Mouse (Mus musculus) heart, postnatal 4 days (tissue): ENCODE data around the gene Apela. TPM values are rescaled to one million over a fixed set of nuclear protein-coding genes. Genes with fewer than 3 reads are reported as not detected.
A peak's percentile ranks its signal among the peaks of the same experiment; 100 is the strongest.

ENCODE experiments used
- DNase-seq: peaks from one replicate; pipeline ENCODE4 v3.0.0; 2021
- total RNA-seq, 2 experiments: library from RNA; stranded (reverse); gene quantifications; 2 replicates each; pipeline ENCODE4 v1.2.3; 2021

Apela gene
- total RNA-seq = 1 to 10 TPM; 1.5 to 1.7 TPM

DNA sequence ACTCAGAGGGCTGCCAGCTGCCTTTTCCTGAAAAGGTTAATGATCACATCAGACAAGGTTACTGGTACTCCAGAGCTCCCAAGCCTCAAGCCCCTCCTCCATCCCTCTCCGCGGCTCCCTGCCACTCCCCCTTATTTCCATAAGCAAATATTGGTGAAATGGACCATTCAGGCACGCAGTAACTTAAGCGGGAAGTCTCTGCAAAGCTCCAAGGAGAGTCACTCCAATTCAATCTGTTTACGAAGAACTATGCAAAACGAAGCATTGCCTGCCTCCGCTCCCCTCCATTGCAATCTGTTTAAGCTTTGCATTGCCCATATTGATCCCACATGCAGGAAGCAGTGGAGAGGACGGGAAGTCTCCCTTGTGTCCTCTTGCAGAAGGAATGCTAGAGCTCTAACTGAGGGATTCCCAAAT is at the start of gene Apela:
TSS of gene Apela (minus strand) at position 220 of the 417 bp plus-strand sequence.
- peak; percentile 5 for DNase-seq

DNA sequence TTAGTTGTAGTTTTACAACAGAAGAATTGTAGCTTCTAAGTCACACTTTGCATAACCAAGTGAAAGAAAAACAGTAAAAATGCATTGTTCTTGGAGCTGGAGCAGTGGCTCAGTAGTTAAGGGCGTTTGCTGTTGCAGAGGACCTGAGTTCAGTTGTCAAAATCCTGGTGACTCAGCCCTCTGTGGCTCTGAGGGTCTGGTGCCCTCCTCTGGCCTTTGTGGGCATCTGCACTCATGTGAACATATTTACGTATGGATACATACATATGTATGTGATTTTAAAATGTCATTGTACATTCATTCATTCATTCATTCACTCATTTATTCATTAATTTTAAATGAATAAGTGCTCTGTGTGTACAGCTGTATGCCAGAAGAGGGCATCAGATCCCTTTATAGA is 48.5 kb upstream of the Apela start:
- no peak for DNase-seq

DNA sequence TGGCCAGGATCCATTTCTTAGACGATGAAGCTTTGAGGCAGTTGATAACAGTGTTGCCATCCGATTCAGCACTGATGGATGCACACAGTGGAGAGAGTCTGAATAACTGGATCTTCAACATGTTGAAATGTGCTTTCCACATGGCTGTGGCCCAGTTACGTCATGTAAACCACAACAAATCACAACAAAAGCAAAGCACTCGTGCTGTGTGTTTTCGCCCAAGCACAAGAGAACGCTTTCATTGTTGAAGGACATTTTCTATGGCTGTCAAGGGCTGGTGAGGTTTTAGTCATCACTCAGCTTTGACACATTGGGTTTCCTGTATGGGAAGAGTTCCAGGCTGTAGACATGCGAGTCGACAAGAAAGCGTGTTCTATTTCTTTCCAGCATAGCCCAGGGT is 43.6 kb upstream of the Apela start:
- no peak for DNase-seq

DNA sequence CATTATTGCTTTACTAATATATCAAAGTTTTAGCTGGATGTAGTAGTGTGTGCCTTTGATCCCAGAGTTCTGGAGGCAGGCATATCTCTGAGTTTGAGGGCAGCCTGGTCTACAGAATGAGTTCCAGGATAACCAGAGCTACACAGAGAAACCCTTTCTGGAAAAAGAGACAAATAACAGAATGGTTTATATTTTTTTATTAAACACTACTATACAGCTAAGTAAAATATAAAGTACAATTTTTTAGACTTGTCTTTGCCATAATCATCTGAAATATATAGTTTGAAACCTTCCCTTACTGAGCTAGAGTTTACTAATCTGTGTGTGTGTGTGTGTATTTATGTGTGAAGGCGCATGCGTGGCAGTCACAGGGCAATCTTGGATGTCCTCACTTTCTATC is 37.6 kb upstream of the Apela start, which contains the start of gene Gm10663:
TSS of gene Gm10663 (plus strand) at position 301 of the 400 bp plus-strand sequence.
- DNase-seq = no peak

DNA sequence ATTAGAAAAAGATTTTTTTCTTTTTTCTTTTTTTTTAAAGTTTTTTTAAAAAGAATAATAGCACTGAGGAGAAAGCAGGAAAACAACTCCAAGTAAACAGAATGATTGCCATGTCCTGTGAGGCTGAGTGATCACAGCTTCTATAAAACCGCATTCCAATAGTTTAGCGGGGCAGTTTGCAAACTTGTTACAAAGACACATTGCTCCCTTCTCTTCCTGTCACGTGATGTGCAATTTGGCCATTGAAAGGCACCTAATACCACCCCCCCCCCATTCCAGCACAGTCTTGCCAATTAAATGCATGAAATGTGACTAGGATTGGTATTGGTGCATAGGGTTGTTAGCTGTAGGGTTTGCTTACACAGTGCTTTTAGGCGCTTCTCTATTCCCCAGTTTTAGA is 33.9 kb upstream of the Apela start:
- DNase-seq = no peak

DNA sequence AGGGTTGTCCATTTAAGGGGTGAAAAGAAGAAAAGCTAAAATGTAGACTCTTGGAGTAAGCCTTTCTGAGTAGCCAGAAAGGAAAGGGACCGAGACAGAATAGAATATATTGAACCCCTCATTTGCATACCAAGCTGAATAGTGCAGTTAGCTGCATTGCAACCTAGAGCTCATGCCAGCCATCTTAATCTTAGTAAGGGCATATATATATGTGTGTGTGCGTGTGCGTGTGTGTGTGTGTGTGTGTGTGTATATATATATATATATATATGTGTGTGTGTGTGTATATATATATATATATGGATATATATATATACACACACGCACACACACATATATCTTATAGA is 31.3 kb upstream of the Apela start:
- no peak for DNase-seq

DNA sequence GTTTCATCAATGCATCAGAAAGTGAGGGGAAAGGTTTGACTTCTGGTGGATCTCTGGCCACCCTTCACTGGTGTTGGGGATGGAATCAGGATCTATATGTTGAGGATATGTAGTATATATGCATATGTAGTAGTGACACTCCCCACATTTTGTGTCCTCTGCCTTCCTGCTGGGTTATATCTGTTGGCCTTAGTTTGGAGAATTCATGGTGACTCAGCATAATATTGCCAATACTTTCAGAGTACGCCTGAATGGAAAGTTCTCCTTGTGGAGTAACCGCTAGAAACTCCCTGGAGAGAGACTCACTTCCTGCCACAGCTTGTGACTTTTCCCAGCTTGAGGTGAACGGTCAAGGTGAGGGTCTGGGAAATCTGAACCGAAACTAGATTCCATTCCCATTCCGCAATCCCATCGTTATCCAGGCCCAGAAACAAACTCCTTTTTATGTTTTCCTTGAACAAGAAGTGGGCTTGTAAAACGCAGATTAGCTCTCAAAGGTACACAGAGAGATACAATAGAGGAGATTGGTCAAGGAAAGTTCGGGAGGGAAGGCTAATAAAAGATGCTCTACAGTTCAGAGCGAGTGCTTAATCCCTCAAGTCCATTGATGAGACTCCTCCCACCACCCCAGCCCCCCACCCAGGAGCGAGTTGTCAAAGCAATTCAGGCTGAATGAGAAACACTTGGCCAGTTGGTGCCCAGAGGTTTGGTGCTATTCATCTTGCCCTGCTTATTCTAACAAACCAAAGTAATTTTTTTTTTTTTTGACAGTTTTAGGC is 30.7 kb upstream of the Apela start:
- DNase-seq = no peak

DNA sequence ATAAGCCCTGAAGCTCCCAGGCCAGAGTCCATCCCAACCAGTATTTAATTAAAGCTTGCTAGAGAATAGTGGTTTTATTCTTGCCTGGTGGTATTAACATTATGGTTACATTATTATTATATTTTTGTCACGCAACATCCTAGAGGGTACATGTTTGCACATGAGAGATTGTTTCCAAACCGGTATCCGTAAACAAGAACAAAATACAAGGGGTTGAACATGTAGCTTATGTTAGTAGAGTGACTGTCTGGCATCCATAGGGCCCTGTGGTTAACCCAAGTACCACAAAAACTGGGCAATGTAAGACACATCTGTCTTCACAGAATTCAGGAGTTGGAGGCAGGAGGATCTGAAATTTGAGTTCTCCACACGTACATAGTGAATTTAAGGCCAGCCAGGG is 29.9 kb upstream of the Apela start:
- no peak for DNase-seq

DNA sequence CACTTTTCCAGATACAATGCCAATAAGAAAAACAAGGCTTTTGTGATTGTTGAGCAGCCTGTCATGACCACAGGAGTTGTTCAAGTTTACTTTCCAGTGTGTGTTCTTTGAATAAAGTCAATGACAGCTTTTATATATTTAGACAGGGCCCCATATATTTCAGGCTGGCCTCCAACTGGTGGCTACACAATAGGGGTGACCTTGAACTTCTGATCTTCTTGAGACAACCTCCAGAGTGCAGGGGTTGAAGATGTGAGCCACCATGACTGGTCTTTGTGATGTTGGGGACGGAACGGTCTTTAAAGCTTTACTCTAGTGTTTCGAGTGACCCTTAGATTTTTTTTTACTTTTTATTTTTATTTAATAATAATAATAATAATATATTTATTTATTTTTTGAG is 28.5 kb upstream of the Apela start:
- no peak for DNase-seq

DNA sequence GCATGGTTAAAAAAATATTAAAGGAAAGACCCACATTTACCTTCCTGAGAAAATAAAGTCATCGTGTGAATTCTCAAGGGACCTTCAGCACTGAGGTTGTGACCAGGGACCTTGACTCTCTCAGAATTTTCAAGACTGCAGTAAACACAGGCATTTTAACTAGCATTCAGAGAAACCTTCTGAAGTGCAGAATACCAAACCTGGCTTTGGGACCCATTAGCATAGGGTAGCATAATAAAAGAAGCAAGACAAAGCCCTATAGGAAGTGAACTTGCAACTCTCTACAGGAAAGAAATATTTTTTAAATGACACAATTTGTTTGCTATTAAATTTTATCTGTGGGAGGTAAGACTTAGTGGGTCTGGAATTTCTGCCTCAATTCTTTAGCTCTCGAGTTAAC is 26.9 kb upstream of the Apela start:
- DNase-seq = no peak

DNA sequence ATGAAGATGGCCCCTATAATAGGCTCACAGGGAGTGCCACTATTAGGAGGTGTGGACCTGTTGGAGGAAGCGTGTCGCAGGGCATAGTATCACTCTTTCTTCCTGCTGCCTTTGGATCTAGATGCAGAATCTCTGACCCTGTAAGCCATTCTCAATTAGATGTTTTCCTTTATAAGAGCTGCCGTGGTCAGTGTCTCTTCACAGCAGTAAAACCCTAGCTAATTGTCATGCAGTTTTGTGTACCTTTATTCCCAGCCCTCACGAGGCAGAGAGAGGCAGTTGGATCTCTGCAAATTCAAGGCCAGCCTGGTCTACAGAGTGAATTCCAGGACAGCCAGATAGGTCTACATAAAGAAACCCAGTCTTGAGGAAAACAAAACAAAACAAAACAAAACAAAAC is 25.1 kb upstream of the Apela start:
- DNase-seq = no peak

DNA sequence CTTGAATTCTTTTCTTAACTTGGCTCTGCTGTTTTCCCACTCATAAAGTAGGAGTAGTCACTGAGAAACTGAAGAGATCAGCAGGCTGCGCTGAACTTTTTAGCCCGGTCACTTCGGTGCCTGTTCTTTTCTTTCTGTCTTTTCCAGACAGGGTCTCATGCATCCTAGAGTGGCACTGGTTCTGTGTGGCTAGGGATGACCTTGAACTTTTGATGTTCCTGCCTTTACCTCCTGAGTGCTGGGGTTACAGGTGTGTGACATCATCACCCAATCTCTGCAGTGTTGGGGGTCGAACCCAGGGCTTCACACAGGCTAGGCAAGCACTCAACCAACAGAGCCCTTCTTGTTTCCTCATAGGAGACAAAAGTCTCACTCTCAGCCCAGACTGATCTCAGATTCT is 19.6 kb upstream of the Apela start:
- no peak for DNase-seq

DNA sequence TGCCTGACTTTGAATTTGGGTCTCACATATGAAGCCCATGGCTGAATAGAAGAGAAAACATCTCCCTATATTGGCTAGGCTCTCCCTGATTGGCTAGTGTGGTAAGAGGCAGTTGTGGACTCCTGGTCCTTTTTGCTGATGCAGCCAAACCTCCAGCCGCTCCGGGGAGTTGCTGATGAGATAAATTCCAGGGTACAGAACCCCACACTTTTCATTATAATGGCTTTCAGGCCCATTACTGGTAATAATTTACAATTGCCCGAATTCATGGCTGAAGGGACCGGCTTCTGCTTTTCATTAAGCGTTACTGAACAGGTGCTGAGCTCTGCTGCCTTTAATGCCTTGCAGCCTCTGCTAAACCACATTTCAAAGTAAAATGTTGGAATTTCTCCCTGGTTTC is 16.8 kb upstream of the Apela start:
- no peak for DNase-seq

DNA sequence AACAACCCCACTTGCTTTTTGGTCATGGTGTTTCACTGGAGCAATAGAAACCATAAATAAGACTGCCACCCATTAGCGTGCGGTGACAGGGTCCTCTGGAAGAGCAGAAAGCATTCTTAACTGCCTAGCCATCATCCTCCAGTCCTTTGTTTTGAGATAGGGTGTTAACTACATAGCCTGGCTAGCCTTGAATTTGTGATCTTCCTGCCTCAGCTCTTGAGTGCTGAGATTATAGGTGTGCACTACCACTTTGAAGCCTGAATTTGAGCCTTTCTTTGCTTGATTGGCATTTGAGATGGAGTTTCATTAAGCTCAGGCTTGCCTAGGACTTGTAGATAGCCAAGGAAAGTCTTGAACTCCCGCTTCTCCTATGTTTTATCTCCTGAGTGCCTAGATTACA is 16.4 kb upstream of the Apela start:
- no peak for DNase-seq

DNA sequence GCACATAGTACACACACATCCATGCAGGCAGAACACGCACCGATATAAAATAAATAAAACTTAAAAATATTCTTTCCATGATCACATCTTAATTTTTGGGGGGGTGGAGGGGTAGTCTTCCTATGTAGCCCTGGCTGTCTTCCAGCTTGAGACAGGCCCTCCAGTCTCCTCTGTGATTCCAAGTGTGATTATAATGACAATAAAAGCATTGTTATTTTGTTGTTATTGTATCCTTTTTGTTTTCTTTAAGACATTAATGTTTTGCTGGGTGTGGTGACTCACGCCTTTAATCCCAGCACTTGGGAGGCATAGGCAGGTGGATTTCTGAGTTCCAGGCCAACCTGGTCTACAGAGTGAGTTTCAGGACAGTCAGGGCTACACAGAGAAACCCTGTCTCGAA is 10.7 kb upstream of the Apela start:
- no peak for DNase-seq

DNA sequence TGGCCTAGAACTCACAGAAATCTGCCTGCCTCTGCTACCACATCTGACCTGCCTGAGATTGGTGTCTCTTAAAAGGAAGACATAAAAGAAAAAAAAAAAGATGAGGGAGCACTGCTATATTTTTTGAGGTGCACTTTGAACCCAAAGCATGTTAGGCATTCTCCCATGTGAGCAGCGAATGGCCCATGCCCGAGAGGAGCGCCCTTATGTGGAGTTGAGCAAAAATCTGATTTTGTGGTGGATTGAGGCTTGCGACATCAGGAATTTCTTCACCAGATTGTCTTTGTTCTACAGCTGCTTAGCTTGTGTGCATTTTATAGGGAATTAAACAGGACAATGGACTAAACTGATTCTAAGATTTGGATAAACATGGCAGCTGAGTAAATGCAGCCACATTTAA is 10.1 kb upstream of the Apela start:
- no peak for DNase-seq

DNA sequence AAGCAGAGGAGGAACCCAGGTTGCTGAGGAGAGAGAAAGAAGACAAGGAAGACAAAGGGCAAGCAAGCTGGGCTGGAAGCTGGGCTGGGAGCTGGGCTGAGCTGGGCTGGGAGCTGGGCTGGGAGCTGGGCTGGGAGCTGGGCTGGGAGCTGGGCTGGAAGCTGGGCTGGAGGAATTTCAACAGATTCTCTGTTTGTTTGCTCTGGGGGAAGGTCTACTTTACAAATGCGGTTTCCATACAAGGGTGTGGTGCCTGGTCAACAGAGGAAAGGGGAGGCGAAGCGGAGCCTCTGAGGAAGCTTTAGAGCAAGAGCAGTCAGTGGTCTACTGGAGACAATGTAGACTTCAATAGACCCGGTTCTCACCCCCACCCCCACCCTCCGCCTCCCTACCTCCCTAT is 9.4 kb upstream of the Apela start:
- no peak for DNase-seq

DNA sequence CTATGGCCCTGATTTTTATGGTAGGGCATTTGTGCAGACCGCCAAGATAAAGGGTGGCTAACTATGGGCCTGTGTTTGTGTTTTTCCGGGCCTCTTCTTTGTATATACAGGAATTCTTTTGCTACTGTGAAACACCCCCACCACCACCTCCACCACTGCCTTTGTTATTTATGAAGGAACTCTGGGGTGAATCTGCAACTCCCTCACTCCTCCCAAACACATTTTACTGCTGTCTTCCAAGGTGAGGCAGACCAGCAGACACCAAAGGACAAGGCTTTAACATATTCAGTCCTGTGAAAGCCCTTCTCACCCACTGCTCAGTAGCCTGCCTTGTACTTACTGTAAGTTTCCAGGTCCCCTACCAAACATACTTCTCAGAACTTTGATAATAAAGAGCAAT is 3.0 kb downstream of the Apela start:
- no peak for DNase-seq

DNA sequence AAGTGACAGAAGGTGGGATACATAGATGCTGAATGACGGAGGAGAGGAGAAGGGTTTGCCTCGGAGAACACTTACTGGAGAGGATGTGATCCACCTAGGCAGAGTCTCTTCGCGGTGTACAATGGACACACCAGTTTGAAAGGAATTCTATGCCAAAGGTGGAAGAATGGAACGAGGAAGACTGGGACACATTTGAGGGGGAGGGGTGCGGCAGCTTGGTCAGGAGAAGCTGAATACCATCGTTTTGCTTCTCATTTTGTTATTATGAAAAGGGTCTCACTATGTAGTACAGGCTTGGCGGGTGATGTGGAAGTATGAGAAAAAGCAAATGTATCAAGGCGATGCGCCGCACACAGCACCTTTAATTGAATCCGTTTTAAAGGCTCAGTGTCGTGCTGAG is 4.1 kb downstream of the Apela start:
- DNase-seq = no peak

DNA sequence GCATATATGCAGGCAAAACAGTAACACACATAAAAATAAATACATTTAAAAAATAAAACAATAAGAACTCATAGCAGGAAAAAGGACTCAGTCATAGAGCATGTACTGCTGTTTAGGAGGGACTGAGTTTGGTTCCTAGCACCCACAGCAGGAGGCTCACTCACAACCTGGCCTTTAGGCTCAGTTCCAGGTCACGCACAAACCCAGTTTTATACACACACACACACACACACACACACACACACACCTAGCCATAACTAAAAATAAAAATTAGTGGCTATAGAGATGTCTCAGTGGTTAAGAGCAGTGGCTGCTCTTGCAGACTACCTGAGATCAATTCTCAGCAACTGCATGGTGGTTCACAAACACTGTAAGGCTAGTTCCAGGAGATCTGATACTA is 5.0 kb downstream of the Apela start:
- DNase-seq = no peak

DNA sequence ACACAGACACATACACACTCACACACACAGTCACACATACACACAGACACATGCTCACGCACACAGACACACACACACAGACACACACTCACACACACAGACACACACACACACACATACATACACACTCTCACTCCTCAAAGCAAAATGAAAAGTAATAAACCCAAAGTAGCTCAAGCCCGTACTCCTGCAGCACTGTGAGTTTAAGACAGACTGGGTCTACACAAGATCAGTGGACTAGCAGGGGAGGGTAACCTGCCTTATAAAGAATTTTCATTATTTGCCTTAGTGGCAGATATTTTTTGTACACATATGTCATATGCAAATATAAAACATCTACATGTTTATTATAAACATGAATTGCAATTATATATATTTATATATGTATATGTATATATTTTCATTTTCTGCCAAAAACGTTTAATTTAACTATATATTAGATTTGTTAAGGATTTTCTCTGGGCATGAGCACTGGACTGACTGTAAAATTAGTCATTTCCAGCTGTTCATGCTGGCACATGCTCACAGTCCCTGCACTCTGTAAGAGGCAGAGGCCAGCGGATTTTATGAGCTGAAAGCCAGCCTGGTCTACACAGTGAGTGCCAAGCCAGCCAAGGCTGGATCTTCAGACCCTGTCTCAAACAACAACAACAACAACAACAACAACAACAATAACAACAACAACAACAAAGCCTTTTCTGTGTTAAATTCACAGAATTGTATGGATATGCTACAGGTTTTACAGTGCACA is 6.2 kb downstream of the Apela start:
- DNase-seq = no peak

DNA sequence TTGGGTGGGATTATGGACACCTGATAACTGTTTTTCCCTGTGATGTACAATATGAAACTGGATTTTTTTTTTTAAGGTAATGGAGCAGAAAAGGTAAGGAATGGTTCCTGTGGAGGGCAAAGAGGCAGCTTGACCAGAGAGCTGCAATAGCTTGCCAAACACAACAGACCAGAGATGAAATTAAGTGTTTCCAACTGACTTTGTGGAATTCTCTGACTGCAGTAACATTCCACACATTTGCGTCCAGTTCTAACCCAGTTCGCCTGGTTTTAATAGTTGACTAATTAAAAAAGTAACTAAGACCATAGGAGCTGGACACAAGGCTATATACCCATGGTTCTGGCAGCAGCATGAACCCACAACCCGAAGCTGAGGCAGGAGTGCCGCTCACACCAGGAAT is 7.4 kb downstream of the Apela start:
- DNase-seq = no peak

DNA sequence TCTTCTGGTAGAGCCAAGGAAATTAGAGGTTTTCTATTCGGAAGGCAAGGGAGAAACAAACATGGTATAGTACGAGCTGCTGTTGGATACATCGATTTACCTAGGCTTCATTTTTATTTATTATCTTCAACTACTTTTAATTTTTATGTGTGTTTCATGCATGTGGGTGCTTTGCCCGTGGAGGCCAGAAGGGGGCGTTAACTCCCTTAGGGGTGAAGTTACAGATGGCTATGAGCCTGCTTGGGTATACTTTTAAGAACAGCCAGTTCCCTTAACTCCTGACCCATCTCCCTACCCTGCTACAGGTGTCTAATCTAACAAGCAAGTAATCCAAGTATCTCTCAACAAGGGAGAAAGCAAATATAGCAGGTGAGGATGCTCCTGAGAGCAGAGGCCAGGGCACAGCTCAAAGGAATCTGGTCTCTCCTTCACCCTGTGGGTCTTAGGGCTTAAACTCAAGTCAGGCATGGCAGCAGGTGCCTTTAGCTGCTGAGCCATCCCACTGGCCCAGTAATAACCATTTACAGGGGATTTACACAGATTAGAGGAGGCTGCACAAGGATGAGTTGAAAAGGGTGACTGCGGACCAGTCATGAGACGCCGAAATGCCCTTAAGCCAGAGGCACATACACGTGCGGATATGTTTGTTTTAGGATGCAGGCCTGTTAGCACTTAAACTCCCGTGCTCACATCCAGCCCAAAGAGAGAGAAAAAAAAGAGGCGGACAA is 8.0 kb downstream of the Apela start:
- DNase-seq = no peak

DNA sequence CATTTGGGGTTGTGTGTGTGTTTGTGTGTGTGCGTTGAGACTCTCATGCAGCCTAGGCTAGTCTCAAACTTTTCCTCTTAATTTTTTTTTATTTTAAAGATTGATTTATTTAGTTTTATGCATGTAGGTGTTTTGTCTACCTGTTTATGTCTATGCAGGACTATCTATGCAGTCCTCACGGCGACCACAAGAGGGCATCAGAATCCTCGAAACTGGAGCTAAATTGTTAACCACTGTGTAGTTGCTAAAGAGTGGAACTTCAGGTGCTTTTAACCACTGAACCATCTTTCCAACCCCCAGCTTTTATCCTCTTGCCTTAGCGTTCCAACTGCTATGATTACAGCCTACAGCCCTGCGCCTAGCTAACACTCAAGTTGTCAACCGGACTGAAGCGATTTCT is 14.7 kb downstream of the Apela start:
- DNase-seq = peak; percentile 71
